Mouse (Mus musculus) hindbrain, postnatal 0 days (tissue): ENCODE measurements around the gene Ssc4d. TPM values are rescaled to one million over a fixed set of nuclear protein-coding genes. Genes with fewer than 3 reads are reported as not detected.

Experiments
- ATAC-seq: fragments of 200-750 bp; cut with Nextera tagmentation; 2 replicates; pipeline ENCODE4 v1.8.0; 2017; ENCODE audit warnings: mild to moderate bottlenecking, moderate TSS enrichment, moderate library complexity
- DNase-seq: peaks from one replicate; pipeline ENCODE4 v3.0.0-alpha.2; 2015; ENCODE audit warnings: low spot score
- H3K27ac ChIP-seq: fragments of 300-500 bp; sonication (generic); 2 replicates; pipeline ENCODE4 v1.5.1; 2014; ENCODE audit warnings: mild to moderate bottlenecking
- H3K27me3 ChIP-seq: fragments of 300-500 bp; sonication (generic); 2 replicates; pipeline ENCODE4 v1.6.1; 2014; ENCODE audit warnings: low read length, mixed read lengths; ENCODE audit not compliant: insufficient read depth
- H3K36me3 ChIP-seq: fragments of 300-500 bp; sonication (generic); 2 replicates; pipeline ENCODE4 v1.6.1; 2014; ENCODE audit warnings: low read length, mixed read lengths; ENCODE audit not compliant: insufficient read depth
- H3K4me1 ChIP-seq: fragments of 300-500 bp; sonication (generic); 2 replicates; pipeline ENCODE4 v1.6.1; 2014; ENCODE audit warnings: antibody characterized with exemption, low read length, mixed read lengths; ENCODE audit not compliant: insufficient read depth
- H3K4me2 ChIP-seq: fragments of 300-500 bp; sonication (generic); 2 replicates; pipeline ENCODE4 v1.6.1; 2014; ENCODE audit warnings: low read depth, mild to moderate bottlenecking, low read length, moderate library complexity, mixed read lengths
- H3K4me3 ChIP-seq: fragments of 300-500 bp; sonication (generic); 2 replicates; pipeline ENCODE4 v1.5.1; 2014; ENCODE audit warnings: low read length
- H3K9ac ChIP-seq: fragments of 300-500 bp; sonication (generic); replicated peaks from 2 replicates; pipeline ENCODE4 v1.6.1; 2014; ENCODE audit warnings: mild to moderate bottlenecking, low read length, moderate library complexity, mixed read lengths
- H3K9me3 ChIP-seq: fragments of 300-500 bp; sonication (generic); 2 replicates; pipeline ENCODE4 v1.6.1; 2016; ENCODE audit warnings: low read length, mixed read lengths
- CTCF ChIP-seq: IDR thresholded peaks from 2 replicates; pipeline ENCODE4 v1.5.1; 2016; ENCODE audit warnings: antibody characterized with exemption, control low read depth, low read depth
- WGBS: fragments of 180-500 bp; shearing (Covaris S2); extraction: QIAGEN DNeasy Blood & Tissue Kit; methylation state at CpG from one replicate; pipeline ENCODE4 v1.1.7; 2014; 5-methylcytosine and 5-hydroxymethylcytosine counted together
- polyA plus RNA-seq: library from polyadenylated mRNA; unstranded; fragments of >200 nt; fragmentation: Nextera tagmentation; extraction: Ambion mirVana; gene quantifications from 2 replicates; pipeline ENCODE4 v1.2.1, GENCODE M21; 2015
- total RNA-seq: library from RNA; depleted of rRNA; stranded (reverse); fragments of >200 nt; gene quantifications from 2 replicates; pipeline ENCODE4 v1.2.3, GENCODE M21; 2014; rRNA removed

Ssc4d gene
- total and polyA plus RNA-seq, 2 experiments from 2014 or later: 3.6 to 6.5 TPM

GRCm38 (mm10) chr5:135916051-135916565, 58.2 kb downstream of the Ssc4d start:
- Histone ChIP-seq H3K27ac (no peak overlapping the region), H3K27me3 (no peaks in the 10 kb centered on the region), H3K9me3 (no peaks in the 10 kb centered on the region), H3K9ac (no peak overlapping the region), H3K36me3 (peaks cover 20% of the 10 kb centered on the region; the same call in 1 of the 2 replicates), H3K4me1 (no peaks in the 10 kb centered on the region), H3K4me3 (no peak overlapping the region), H3K4me2 (no peak overlapping the region)
- WGBS: 88% methylated on average over 6 of the region's 6 CpGs
- ATAC-seq: no peak
- TF ChIP-seq CTCF: no peak
- no peak for DNase-seq

- no peaks in the 10 kb centered on the region for H3K9me3 ChIP-seq
- no peaks in the 10 kb centered on the region for H3K4me1 ChIP-seq
- ATAC-seq (no peak), DNase-seq (no peak)
- no peak overlapping the region for H3K4me3 ChIP-seq
- H3K9ac ChIP-seq: no peak overlapping the region
- peaks cover 30% of the 10 kb centered on the region for H3K36me3 ChIP-seq
- 78% methylated on average over 6 of the region's 6 CpGs for WGBS
- no peak overlapping the region for H3K27ac ChIP-seq
- no peak for TF ChIP-seq CTCF
- no peaks in the 10 kb centered on the region for H3K27me3 ChIP-seq
- H3K4me2 ChIP-seq: no peak overlapping the region
These were observed 60.2 kb downstream of the Ssc4d start for GRCm38 (mm10) chr5:135914156-135914555.

GRCm38 (mm10) chr5:135913201-135913600, 61.1 kb downstream of the Ssc4d start:
- TF ChIP-seq CTCF: no peak
- no peak for DNase-seq
- 84% methylated on average over 5 of the region's 5 CpGs for WGBS
- Histone ChIP-seq H3K9ac (no peak overlapping the region), H3K4me2 (no peak overlapping the region), H3K36me3 (peaks cover 34% of the 10 kb centered on the region), H3K4me1 (no peaks in the 10 kb centered on the region), H3K27ac (no peak overlapping the region), H3K27me3 (no peaks in the 10 kb centered on the region), H3K9me3 (no peaks in the 10 kb centered on the region), H3K4me3 (no peak overlapping the region)
- no peak for ATAC-seq

- Histone ChIP-seq H3K36me3 (peaks cover 35% of the 10 kb centered on the region), H3K9ac (no peak overlapping the region), H3K27me3 (no peaks in the 10 kb centered on the region), H3K27ac (no peak overlapping the region), H3K9me3 (no peaks in the 10 kb centered on the region), H3K4me1 (no peaks in the 10 kb centered on the region), H3K4me3 (no peak overlapping the region), H3K4me2 (no peak overlapping the region)
- TF ChIP-seq CTCF: no peak
- 91% methylated on average over 11 of the region's 11 CpGs for WGBS
- no peak for ATAC-seq
- DNase-seq: no peak
These were observed 62.6 kb downstream of the Ssc4d start for GRCm38 (mm10) chr5:135911633-135912220.

GRCm38 (mm10) chr5:135910813-135911212, 63.5 kb downstream of the Ssc4d start:
- Histone ChIP-seq H3K27me3 (no peaks in the 10 kb centered on the region), H3K9me3 (no peaks in the 10 kb centered on the region), H3K27ac (no peak overlapping the region), H3K4me1 (no peaks in the 10 kb centered on the region), H3K36me3 (peaks cover 35% of the 10 kb centered on the region), H3K4me2 (no peak overlapping the region), H3K4me3 (no peak overlapping the region), H3K9ac (no peak overlapping the region)
- no peak for TF ChIP-seq CTCF
- 87% methylated on average over 25 of the region's 25 CpGs for WGBS
- no peak for DNase-seq
- no peak for ATAC-seq

Other genes with a start within 250 kb of the Ssc4d start
- 52.8 and 71.7 TPM in 2 replicates for gene Tmem120a, start 230.1 kb downstream of the Ssc4d start, total RNA-seq
- 83.2 and 89.7 TPM in 2 replicates for gene Tmem120a, start 230.1 kb downstream of the Ssc4d start, polyA plus RNA-seq
- 0.10 TPM in 1 of 2 replicates, not detected in the other for gene Styxl1, start 196.1 kb downstream of the Ssc4d start, total RNA-seq
- gene Styxl1, start 196.1 kb downstream of the Ssc4d start, polyA plus RNA-seq: 0.61 and 0.69 TPM in 2 replicates
- gene Mdh2, start 196.1 kb downstream of the Ssc4d start, total RNA-seq: 165 and 169 TPM in 2 replicates
- gene Mdh2, start 196.1 kb downstream of the Ssc4d start, polyA plus RNA-seq: 732 and 760 TPM in 2 replicates
- 75.8 and 106 TPM in 2 replicates for gene Srrm3, start 167.6 kb downstream of the Ssc4d start, total RNA-seq
- gene Srrm3, start 167.6 kb downstream of the Ssc4d start, polyA plus RNA-seq: 50.8 and 55.7 TPM in 2 replicates
- gene Hspb1, start 86.6 kb downstream of the Ssc4d start, total RNA-seq: 29.4 and 29.6 TPM in 2 replicates
- 28.0 and 30.0 TPM in 2 replicates for gene Hspb1, start 86.6 kb downstream of the Ssc4d start, polyA plus RNA-seq
- 334 and 336 TPM in 2 replicates for gene Ywhag, start 39.9 kb downstream of the Ssc4d start, total RNA-seq
- gene Ywhag, start 39.9 kb downstream of the Ssc4d start, polyA plus RNA-seq: 734 and 782 TPM in 2 replicates
- gene Zp3, start 5.6 kb upstream of the Ssc4d start, total RNA-seq: 0.10 TPM in 1 of 2 replicates, not detected in the other
- gene Zp3, start 5.6 kb upstream of the Ssc4d start, polyA plus RNA-seq: 0.18 and 0.39 TPM in 2 replicates
- 23.5 and 28.6 TPM in 2 replicates for gene Dtx2, start 20.3 kb upstream of the Ssc4d start, total RNA-seq
- 17.4 and 17.9 TPM in 2 replicates for gene Dtx2, start 20.3 kb upstream of the Ssc4d start, polyA plus RNA-seq
- gene Upk3b, start 64.0 kb upstream of the Ssc4d start, total RNA-seq: not detected in 2 replicates
- not detected in 2 replicates for gene Upk3b, start 64.0 kb upstream of the Ssc4d start, polyA plus RNA-seq
- not detected in 2 replicates for gene Upk3bl, start 80.0 kb upstream of the Ssc4d start, total RNA-seq
- 0.14 TPM in 1 of 2 replicates, not detected in the other for gene Upk3bl, start 80.0 kb upstream of the Ssc4d start, polyA plus RNA-seq
- gene Rasa4, start 109.4 kb upstream of the Ssc4d start, total RNA-seq: 27.0 and 27.5 TPM in 2 replicates
- 19.2 and 19.4 TPM in 2 replicates for gene Rasa4, start 109.4 kb upstream of the Ssc4d start, polyA plus RNA-seq
- gene Polr2j, start 142.1 kb upstream of the Ssc4d start, total RNA-seq: 94.2 and 159 TPM in 2 replicates
- 235 and 245 TPM in 2 replicates for gene Polr2j, start 142.1 kb upstream of the Ssc4d start, polyA plus RNA-seq
- 32.9 and 35.8 TPM in 2 replicates for gene Lrwd1, start 161.5 kb upstream of the Ssc4d start, total RNA-seq
- 16.8 and 17.7 TPM in 2 replicates for gene Lrwd1, start 161.5 kb upstream of the Ssc4d start, polyA plus RNA-seq
- 17.6 and 21.9 TPM in 2 replicates for gene Alkbh4, start 161.6 kb upstream of the Ssc4d start, total RNA-seq
- gene Alkbh4, start 161.6 kb upstream of the Ssc4d start, polyA plus RNA-seq: 15.2 and 15.4 TPM in 2 replicates
- 122 and 148 TPM in 2 replicates for gene Orai2, start 196.2 kb upstream of the Ssc4d start, total RNA-seq
- 50.6 and 56.8 TPM in 2 replicates for gene Orai2, start 196.2 kb upstream of the Ssc4d start, polyA plus RNA-seq
- gene Prkrip1, start 224.4 kb upstream of the Ssc4d start, total RNA-seq: 11.2 and 15.1 TPM in 2 replicates
- gene Prkrip1, start 224.4 kb upstream of the Ssc4d start, polyA plus RNA-seq: 58.7 and 59.0 TPM in 2 replicates